Mouse (Mus musculus): ENCODE measurements around the gene Plekhb2.

Gene Plekhb2

DNA sequence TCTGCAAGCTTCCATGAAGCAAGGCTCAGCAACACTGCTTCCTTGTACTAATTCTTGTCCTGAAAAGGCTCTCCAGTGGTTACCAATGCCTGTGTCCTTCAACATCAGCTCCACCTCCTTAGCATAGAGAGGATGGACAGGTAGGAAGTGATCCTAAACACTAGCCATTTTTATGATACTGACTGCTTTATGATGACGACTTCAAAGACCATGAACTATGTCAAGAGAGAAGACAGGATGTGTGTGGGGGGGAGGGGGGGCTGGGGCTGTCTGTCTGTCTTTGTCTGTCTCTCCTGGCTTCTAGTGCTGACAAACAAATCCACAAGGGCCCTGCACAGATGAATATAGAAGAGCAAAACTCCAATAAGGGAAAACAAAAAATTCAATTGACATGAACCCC lies 18.4 kb upstream of the Plekhb2 start:
- CTCF ChIA-PET, result interaction anchor here (0.7 kb wide), 1 partner anchor 126 kb away, joined by 3 read pairs; no protein-coding TSS in a partner anchor

DNA sequence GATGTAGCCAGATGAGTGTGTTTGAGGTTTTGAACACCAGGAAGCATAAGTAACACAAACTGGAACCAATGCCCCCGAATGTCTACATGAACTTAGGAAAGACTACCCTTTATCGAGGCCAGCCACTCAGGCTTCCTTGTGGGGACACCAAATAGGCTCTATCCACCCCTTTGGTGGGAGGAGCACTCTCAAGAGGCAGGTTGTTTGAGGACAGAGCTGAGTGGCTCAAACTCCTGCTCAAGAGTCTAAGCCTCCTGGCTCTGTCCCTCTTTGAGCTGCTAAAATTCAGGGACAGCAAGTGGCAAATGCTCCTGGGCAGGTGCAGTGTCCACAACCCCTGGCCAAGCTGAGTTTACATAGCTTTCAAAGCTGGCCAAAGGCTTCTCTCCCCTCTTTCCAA lies 14.9 kb upstream of the Plekhb2 start:
- CTCF ChIA-PET, result no interaction called here

GRCm38 (mm10) chr1:34837951-34838689 lies 11.7 kb upstream of the Plekhb2 start:
- CTCF ChIA-PET, result no interaction called here

DNA sequence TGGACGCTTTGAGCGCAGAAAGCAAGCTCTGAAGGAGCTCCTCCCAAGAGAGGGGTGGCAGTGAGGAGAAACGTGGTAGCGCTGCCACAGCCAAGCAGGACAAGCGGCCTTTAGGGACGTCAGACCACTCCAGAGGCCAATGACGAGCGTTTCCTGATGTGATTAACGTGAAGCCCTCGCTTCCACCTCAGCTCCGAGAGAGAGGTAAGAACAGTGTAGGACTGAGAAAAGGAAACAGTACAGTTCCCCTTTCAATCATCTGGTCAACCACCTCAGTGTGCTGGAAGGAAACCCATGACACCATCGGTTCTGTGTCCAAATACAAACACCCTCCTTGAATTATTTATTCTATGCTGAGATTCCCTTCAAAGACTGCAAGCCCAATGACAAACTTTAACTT lies 10.5 kb upstream of the Plekhb2 start:
- CTCF ChIA-PET, result no interaction called here

DNA sequence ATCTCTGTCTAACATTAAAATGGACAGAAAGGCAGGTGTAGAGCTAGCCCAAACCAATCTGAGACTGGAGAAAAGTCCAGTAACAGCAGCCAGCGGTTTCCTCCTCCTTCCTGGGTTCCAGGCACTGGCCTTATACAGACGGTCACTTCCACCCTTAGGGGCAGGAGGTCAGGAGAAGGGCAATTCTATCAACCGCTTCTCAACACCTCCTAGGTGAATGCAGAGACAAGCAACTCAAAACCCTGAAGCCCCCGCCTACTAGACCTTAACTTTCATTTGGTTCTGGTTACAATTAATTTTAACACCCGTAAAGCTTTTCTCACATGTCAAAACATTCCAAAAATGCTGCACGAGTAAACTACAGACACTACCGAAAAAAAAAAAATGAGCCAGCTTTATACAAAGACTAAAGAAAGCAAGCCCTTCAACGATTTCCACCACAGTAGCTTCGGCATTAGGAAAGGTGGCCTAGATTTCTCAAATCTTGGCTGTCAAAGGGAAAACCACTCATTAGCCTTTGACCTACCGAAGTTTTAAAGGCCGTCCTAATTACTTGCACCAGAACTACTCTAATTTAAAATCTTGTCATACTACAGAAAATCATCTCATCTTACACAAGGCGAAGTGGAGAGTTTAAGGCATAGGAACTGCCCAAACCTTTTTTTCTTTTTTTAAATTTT lies 7.9 kb upstream of the Plekhb2 start:
- CTCF ChIA-PET, result no interaction called here

- CTCF ChIA-PET, result no interaction called here
These were observed 7.4 kb upstream of the Plekhb2 start for GRCm38 (mm10) chr1:34842389-34842861.

DNA sequence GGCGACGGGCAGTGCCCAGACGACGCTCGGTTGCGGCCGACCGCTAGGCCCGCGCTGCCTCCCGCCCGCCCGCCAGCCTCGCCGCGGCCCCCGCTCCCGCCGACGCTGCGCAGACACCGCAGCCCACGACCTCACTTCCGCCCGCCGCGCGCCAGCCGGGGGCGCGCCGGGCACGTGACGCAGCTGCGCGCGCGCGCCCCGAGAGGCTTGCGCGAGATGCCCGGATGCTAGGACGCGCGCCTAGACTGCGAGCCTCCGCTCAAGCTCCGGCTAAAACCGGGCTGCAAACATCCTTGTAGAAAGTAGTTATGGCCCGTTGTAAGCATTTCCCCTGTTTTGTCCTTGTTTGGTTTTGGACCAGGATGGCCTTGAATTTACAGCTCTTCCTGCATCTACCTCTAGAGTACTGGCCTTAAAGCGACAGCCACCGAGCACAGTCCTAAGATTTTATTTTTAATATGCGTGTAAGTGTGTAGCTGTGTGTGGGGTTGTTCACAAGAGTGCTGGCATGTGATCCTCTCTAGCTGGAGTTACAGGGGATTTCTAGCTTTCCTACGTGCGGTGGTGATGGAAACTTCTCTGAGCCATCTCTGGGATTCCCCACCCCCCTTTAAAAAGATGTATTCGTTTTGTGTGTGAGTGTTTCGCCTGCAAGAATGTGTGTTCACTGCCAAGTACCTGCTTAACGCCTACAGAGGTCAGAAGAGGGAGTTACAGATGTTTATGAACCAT lies 6.7 kb upstream of the Plekhb2 start, which contains the start of gene Fam168b:
TSS of gene Fam168b (minus strand) at position 179 of the 732 bp plus-strand sequence.
- CTCF ChIA-PET, result no interaction called here

DNA sequence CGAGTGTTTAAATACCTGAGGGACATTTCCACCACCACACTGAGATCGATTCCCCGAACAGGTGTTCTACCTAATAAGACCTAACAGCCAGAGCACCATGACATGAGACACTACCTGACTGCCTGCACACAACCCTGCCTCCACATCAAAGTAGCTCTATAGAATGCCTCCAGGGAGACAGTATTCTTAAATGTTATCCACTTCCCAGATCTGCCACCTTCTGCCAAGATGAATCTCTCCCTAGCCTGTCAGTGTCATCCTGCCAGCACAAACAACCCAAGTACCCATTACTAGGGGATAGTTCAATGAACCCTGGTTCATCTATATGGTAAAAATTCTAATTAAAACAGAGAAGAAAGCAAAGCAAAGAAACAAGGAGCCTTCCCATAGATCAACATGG lies 2.7 kb upstream of the Plekhb2 start:
- CTCF ChIA-PET, result no interaction called here

DNA sequence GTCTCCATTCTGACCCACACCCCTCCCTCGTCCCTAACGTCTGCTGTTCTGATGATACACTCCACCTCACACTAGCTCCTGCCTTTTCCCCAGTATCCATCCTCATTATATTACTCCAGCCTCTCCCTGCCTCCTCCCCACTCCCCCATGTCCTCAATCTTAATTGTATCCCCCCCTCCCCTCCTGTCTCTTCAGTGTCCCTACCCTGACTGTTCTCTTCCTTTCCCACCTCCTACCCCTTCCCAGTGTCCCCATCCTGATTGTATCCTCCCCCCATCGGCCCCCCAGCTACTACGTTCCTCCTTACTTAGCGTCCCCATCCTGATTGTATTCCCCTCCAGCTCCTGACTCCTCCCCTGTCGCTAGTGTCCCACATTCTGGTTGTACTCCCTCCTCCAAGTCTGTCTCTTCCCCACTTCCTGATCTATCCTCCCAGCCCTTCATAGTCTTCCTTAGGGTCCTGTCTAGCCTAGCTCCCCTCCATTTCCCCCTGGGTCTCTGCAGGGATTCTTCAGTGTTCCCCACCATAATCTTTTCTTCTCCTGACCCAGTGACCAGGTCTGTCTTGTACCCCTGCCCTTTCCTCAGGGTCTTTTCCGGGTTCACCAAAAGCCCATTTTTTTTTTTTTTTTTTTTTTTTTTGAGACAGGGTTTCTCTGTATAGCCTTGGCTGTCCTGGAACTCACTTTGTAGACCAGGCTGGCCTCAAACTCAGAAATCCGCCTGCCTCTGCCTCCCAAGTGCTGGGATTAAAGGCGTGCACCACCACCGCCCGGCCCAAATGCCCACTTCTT lies 764 bp downstream of the Plekhb2 start:
- CTCF ChIA-PET, result interaction anchor here (0.6 to 1.0 kb wide), 2 partner anchors 14 to 972 kb away, joined by 4 to 6 read pairs; no protein-coding TSS in a partner anchor

GRCm38 (mm10) chr1:34851562-34851961 lies 1.8 kb downstream of the Plekhb2 start:
- CTCF ChIA-PET, result no interaction called here

DNA sequence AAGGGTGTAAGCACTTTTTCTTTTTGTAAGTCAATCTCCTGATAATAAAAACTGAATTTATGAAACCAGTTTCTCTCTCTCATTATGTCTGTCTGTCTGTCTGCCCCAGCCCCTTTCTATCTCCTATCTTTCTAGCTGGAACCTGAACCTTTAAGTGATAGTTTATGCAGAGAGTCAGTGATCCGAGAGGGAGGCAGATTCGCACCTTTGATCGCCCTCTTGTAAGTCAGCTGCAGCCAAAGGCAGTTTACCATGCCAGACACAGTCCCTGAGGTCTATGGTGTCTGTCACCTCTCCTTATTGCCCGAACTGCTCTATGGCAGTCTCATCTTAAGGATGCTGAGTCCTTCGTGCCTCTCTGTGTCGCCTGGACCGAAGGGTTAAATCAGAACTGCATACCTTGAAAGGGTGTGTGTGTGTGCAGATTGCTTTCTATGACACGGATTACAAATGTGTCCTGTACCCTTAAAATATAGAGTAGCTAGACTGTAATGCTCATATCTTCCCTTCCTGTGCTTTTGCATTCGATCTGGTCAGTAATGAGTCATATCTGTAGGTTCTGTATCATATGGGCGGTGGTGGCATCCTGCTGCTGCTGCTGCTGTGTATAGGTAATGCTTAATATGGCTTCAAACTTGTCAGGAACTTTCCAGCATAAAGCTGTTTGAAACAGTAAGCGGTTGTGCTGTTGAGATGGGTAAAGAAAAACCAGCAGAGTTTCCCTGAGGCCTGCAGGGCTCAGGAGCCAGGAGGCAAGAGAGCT lies 2.5 kb downstream of the Plekhb2 start:
- CTCF ChIA-PET, result no interaction called here

DNA sequence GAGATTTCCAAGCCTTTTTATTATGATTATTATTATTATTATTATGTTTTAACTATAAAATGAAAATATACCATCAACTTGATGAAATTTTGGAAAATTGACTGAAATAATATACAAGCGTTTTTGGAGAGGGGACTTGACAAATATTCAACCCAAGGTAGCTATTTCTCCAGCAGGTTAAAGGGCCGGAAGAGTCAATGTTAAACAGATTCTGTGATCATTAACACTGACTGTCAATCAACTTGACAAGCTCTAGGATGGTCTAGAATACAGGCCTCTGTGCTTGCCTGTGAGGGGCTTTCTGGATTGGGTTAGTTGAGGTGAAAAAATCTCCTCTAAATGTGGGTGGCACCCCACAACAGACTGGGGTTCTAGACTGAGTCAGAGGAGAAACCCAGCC lies 4.0 kb downstream of the Plekhb2 start:
- CTCF ChIA-PET, result no interaction called here

DNA sequence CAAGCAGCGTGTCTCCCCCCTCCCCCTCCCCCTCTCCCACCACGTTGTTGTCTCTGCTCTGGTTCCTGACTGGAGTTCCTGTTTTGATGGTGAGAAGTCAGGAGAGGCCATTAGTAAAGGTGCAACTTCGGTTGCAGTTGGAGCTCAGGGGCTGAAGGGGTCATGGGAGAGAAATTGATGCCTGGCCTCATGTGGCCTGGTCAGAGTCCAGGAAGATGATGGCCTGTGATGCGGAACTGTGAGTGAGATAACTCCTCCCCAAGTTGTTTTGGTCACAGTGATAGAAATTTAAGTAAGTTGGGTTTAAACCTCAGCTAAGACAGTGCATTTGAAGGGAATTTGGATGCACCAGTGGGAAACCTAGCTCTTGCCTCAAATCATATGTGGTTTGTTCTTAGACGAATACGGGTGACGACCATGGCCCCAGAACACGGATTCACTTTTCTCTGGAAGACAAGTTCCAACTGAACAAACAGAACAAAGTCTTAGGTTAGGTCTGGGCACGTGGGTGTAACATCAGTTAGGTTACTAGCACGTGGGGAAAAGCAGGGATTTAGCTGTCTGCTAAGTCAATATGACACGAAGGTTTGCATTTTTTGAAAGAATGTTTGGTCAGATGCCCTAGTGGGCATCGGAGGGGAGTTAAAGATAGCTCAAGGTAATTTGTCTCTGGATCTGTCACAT lies 5.4 kb downstream of the Plekhb2 start:
- CTCF ChIA-PET, result interaction anchor here (0.7 kb wide), 1 partner anchor 1204 kb away, joined by 18 read pairs; no protein-coding TSS in a partner anchor

GRCm38 (mm10) chr1:34858671-34859070 lies 8.9 kb downstream of the Plekhb2 start:
- CTCF ChIA-PET, result no interaction called here

- CTCF ChIA-PET, result interaction anchor here (0.8 kb wide), 1 partner anchor 117 kb away, joined by 3 read pairs; no protein-coding TSS in a partner anchor
These were observed 10.0 kb downstream of the Plekhb2 start for GRCm38 (mm10) chr1:34859761-34860160.

GRCm38 (mm10) chr1:34860205-34860604 lies 10.4 kb downstream of the Plekhb2 start:
- CTCF ChIA-PET, result interaction anchor here (0.8 kb wide), 1 partner anchor 118 kb away, joined by 3 read pairs; no protein-coding TSS in a partner anchor

GRCm38 (mm10) chr1:34862877-34863276 lies 13.1 kb downstream of the Plekhb2 start:
- CTCF ChIA-PET, result no interaction called here

GRCm38 (mm10) chr1:34863323-34863722 lies 13.5 kb downstream of the Plekhb2 start:
- CTCF ChIA-PET, result no interaction called here

DNA sequence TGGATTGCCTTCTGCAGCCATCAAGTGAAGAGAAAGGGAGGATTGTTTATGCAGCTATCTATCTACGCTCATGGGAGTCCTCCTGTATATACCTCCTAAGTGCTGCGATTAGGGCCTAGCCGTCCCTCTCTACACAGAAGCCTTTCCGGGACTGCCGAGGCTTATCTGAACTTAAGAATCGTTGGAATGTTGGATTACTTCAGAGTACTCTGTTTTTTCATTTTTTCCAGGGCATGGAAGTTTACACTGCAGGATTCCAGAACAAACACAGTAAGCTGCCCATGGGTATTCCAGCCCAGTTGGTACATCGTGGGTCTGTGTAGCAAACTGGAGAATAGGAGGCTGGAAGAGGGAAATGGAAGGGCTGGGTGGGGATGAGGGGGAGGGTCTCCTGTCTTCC lies 14.5 kb downstream of the Plekhb2 start:
- CTCF ChIA-PET, result no interaction called here

GRCm38 (mm10) chr1:34865866-34866265 lies 16.1 kb downstream of the Plekhb2 start:
- CTCF ChIA-PET, result no interaction called here
